Mouse (Mus musculus): ENCODE measurements around the gene Sod1. TPM values are rescaled to one million over a fixed set of nuclear protein-coding genes. Genes with fewer than 3 reads are reported as not detected.

Gene Sod1
- 418 TPM for polyA plus RNA-seq (2014; fragmentation: Illumina TruSeq; extraction: RNeasy Lipid Tissue Mini Kit (QIAGEN cat#74804); ENCODE audit: low read depth, low replicate concordance)

DNA sequence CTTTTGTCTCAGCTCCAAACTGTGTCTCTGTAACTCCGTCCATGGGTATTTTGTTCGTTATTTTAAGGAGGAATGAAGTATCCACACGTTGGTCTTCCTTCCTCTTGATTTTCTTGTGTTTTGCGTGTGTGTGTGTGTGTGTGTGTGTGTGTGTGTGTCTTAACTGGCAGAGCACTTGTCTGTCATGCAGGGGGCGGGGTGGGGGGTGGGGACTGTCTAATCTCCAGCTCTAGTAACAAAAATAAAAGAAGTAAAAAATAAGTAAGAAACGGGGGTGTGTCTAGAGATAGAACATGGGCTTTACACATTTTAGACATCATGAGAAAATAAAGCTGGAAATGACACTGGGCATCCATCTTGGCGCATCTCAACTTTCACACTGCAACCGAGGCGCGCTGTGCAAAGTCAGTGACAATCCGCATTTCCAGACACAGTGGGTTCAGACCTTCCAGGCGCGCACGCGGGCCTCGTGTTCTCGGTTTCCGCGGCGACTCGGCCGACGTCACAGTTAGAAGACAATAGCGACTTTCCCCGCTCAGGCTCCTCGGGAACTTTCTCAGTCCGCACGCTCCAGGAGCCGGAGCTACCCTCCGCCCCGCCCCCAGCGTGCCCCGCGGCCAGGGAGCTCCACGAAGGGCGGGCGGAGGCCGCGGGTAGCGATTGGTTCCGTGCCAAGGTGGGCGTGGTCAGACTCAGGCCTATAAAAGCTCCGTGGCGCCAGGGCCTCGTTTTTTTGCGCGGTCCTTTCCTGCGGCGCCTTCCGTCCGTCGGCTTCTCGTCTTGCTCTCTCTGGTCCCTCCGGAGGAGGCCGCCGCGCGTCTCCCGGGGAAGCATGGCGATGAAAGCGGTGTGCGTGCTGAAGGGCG lies at the start of gene Sod1:
TSS of gene Sod1 (plus strand) at position 729 of the 866 bp plus-strand sequence.

Other genes with a start within 250 kb of the Sod1 start
- gene Tiam1, start 77.0 kb upstream of the Sod1 start, polyA plus RNA-seq (2014; fragmentation: Illumina TruSeq; extraction: RNeasy Lipid Tissue Mini Kit (QIAGEN cat#74804); ENCODE audit: low read depth, low replicate concordance), result 4.4 TPM
- gene Scaf4, start 63.7 kb downstream of the Sod1 start, polyA plus RNA-seq (2014; fragmentation: Illumina TruSeq; extraction: RNeasy Lipid Tissue Mini Kit (QIAGEN cat#74804); ENCODE audit: low read depth, low replicate concordance), result 12.5 TPM
- gene Hunk, start 165.3 kb downstream of the Sod1 start, polyA plus RNA-seq (2014; fragmentation: Illumina TruSeq; extraction: RNeasy Lipid Tissue Mini Kit (QIAGEN cat#74804); ENCODE audit: low read depth, low replicate concordance), result 1.1 TPM